Mouse (Mus musculus) c-Kit-negative CD71-positive TER-119-positive erythroid progenitor cells, embryonic 14.5 days (primary cell): ENCODE results near the gene Ppp1r11.
"Not testable (repeated sequence)": the region's sequence is repeated elsewhere in the genome, so short reads cannot be mapped to it uniquely, and the experiment has no call there.

Experiments
- DNase-seq: peaks from one replicate; pipeline ENCODE4 v3.0.0-alpha.2; 2013; ENCODE audit warnings: low read depth, low spot score

The Ppp1r11 gene

DNA sequence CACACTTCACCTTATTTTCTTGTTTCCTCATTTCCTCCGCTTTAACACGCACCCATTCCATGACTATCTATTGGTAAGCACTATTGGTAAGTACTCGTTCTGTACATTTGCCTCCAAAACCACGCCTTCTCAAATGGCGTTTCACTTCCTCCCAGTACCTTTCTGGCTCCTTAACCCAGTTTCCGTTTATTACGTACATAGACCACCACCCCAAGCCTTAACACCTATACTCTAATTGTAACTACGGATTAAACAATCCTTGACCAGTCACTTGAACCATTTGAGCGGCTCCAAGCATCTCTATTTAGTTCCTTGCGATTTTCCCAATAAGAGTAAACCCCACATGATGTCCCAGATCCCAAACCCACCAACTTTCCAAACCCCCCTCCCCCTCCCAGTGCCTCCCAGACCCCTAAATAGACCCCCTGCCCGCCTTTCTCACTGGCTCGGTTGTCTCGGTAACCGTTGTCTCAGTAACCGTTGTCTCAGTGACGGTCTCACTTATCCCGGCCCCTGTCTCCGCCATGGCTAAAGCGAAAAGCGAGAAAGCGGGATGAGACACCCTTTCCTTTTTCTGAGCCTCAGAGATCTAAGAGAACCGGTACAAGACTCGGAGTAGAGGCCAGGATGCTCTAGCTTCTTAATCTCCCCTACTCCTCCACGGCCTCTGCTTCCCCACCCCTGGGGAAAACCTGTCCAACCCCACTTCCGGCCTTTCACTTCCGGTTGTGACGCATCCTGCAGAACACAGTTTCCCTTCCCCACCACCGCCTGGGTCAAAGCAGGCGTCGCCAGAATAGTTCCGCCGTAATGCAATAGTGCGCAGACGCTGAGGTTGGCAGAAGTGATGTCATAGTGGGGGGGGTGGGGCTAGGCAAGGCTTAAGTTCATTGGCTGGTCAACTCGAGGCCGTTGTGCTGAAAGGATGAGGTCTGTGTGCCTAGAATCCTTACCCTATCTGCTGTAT, at the start of gene Ppp1r11:
Gene Ppp1r11, minus strand, starts transcription at position 761 of the 967 bp plus-strand sequence.
- peak; percentile 89 for DNase-seq

DNA sequence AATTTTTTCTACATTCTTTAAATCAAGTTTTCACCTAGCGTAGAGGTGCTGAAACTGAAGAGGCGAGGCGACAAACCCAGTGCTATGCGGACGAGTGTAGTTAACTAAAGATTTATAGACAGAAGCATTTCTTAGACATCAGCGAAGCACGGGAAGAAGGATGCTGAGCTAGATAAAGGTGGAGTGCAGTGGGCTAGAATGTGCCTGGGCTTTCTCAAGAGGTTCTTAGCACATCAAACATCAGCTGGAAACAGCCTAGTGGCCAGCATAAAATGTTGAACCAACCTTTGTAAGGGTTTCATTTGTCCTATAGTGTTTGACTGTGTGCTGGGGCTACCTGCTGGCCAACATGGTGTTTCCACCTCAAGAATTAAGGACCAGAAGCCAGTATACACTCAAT, 49.3 kb upstream of the Ppp1r11 start, which contains the start of gene Zfp57:
Gene Zfp57, plus strand, starts transcription at position 301 of the 400 bp plus-strand sequence.
- DNase-seq: no peak

DNA sequence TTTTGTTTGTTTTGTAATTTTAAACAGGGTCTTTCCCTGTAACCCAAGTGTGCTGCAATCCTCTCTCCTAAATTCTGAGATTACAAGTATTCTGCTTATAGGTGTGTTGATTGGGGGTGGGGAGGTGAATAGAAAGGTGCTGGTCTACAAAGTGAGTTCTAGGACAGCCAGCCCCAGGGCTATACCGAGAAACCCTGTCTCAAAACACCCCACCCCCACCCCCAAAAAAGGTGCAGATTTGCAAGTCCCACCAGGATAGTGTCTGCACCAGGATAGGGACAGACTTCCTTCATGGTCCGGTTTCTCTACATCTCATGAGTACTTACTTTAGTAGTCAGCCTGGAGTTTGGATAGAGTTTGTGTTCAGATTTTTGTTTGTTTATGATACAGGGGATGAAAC, 46.9 kb upstream of the Ppp1r11 start:
- no peak for DNase-seq

DNA sequence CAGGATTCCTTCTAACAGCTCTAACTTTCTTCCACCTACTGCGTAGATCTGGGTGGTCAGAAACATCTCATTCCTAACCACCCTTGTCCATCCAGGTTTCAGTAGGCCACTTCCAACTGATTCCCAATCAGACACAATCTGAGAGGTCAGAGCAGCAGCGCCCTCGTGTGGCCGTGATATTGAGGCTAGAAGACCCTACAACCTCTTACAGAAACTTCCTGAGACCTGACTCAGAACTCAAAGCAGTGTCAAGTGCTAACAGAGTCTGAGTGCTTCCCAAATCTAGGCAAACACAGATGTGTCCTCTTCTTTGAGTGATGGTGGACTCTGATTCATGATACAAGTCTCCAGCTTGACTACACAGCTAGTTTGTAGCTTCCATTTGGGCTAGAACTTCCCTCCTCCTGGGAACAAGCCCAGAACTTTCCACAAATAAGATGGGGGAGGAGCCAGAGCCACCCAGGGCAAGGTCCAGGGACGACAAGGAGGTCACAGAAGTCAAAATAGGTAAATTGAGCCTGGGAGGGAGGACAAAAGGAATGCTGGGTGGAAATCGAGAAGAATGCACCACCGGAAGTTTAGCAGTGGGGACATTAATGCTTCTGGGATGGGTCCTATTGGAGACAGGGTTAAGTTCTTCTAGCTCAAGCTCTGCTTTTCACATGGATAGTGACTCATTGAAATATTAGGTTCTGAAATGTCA, 45.6 kb upstream of the Ppp1r11 start:
- peak; percentile 5 for DNase-seq

DNA sequence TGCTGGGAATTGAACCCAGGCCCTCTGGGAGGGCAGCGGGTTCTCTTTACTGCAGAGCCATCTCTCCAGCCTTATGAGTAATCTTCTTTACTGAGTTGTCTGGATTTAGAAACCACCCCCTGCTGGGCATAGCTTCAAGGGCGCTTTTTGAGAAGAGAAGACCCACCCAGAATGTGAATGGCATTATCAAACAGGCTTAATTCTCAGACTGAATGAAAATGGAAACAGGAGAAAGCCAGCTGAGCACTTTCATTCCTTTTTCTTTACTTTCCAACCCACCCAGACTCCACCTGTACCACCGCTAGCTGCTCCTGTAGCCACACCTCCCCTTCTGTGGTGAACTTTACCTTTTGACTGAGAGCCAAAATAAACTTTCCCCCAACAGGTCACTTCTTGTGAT, 43.9 kb upstream of the Ppp1r11 start:
- no peak for DNase-seq

DNA sequence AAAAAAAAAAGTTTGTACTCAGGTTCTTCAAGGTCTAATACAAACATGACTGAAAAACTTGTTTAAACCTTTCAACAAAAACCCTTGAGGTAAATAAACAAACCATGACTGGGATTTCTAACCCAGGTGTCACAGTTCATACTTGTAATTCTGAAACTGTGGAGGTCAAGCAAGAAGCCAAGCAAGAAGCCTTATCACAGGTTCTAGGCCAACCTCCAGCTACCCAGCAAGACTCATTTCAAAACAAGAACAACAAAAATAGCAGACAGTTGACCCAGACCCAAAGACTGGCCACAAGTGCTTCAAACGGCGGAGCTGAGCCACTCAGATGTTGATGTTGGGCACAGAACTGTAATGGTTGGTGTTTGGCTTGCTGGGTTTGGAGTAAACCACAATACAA, 43.0 kb upstream of the Ppp1r11 start:
- no peak for DNase-seq

DNA sequence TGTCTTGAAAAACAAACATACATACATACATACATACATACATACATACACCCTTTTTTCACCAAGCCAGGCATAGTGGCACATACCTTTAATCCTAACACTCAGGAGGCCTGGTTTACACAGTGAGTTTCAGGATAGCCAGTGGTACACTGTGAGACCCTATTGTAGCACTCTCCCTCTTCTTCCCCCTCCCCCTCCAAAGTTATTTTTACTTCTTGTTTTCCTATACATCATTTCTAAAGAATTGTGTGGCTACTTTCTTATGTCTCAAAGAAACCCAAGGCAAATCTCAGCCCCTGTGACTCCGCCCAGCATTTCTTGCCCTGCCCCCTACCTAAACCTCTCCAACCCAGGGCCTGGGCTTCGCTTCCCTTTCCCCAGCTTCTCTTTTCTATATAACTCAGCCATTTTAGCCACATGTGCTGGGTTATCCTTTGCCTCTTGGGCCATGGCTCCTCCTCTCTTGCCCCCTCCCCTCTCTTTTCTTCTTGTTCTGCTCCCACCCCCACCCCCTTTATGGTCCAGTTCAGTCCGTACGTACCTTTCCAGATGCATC, 42.3 kb upstream of the Ppp1r11 start:
- no peak for DNase-seq

DNA sequence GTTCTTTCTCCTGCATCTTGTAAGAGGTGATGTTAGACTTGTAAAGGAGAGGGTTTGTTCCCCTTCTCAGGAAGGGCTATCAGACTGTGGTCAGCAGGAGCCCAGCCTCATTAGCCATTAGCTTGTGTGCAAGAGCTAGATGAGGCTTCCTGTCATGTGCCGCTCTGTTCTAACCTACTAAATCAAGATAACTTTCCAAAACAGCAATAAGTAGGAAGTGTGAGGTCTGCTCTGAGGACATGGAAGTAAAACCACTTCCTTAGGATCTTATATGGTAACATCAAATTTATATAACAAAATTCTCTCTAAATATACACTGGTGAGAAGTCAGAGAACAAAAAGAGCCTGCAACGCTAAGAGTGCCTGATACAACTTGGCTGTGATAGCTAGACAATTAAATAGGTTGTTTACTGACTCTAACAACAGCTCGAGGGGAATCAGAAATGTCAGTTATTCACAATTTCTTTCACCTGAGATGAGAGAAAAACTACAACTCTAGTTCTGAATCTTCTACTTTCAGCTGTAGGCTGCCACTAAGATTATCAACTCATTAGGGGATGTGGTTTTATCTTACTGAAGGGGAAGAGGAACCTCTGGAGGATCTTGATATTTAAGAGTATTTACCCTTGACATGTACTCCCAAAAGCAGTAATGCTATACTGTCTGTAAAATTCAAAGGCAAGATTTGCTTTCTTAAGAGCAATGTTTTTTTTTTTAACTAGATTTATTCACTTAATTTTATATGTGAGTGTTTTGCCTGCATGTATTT, 41.0 kb upstream of the Ppp1r11 start:
- DNase-seq: no peak

DNA sequence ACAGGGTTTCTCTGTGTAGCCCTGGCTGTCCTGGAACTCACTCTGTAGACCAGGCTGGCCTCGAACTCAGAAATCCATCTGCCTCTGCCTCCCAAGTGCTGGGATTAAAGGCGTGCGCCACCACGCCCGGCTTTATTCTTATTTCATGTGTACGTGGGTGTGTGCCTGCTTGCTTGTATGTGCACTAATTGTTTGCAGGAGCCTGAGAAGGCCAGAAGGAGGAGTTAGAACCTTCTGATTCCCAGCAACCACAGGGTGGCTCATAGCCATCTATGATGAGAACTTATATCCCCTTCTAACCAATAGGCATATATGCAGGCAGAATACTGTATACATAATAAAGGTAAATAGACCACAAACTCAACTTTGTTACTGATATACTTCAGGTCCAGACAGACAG, 39.1 kb upstream of the Ppp1r11 start:
- DNase-seq: not testable (repeated sequence)

DNA sequence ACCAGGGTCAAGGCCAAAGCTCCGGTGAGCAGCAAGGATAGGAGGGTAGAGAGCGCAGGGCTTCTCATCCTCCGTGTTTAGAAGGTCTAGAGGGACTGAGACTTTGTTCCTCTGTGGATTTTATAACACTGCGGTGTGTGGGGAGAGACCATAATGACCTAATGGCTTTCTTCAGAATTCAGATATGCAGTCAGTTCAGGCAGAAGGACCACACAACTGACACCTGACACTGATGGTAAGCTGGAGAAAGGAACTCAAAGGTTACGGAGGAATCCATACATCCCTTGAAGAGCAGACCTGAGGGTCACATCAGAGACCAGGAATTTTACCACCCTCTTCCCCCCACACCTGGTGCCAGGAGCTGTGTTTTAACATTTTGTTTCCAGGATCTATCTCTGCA, 37.9 kb upstream of the Ppp1r11 start, which contains the start of gene H2-M5:
Gene H2-M5, minus strand, starts transcription at position 101 of the 400 bp plus-strand sequence.
- no peak for DNase-seq

DNA sequence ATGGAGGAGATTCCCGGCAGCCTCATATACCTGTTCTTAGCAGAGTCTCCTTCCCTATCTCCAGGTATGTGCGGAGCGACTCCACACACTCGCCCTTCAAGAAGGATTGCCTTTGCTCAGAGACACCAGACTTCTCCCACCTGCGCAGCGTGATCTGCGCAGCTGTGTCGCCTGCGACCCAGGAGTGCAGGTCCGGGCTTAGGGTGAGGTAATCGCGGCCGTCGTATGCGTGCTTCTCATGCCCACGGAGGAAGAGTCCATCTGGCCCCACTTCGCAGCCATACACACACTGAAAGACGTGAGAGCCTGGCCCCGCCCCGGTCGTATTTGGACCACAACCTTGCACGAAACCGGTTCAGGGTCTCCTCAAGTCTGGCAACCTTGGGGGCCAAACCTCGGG, 36.9 kb upstream of the Ppp1r11 start:
- no peak for DNase-seq

DNA sequence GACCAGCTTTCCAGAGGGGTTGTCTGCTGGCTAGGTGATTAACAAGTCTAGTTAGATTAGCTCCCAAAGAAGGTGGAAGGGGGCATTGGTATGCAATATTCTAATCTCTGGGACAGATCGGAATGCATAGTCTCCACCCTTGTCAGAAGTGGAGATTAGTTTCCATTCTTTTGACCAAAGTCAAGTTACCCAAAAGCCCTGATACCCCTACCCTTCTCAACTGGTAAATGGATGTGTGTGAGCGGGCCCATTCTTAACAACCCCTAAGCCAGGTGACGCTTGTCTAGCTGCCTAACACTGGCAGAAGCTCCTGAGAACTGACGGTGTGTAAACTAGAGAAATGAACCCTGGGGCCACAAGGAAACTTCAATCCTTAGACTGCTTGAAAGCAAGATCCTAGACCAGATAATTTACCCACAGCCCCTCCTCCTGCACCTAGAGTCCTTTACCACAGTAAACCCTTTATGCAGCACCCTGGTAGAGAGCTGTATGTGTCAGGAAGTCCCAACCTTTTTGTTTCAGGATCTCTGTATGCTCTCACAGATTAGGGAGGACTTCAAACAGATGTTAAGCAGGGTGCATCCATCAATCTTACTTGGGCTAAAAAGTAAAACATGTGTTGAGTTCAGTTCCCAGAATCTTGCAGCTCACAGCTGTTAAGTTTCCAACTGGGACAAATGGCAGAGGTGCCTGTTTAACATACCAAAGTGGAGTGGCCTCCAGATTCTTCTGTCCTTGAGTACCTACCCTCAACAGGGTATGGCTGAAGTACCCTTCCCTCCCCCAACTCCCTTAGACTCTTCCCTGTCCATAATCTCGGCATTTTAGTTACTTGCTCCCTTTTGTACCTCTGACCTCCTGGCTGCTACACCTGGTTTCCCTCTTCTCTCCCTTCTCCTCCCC, 31.0 kb upstream of the Ppp1r11 start:
- no peak for DNase-seq

DNA sequence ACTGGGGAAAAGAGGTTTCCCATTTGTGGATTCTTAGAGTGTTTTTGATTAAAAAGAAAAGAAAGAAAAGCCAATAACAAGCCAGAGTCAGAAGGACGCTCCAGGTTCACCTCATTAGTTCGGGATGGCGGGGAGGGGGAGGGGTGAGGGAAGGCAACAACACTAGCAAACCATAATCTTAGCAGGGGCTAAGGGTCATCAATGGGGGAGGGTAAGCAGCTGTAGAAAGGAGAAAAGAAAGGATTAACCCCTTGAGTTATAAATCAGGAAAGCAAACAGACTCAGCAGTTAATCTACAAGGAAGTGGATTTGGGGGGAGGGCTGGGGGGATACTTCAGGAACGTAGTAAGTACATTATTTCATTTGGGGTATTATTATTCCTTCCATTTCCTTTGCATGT, 30.3 kb upstream of the Ppp1r11 start:
- no peak for DNase-seq

DNA sequence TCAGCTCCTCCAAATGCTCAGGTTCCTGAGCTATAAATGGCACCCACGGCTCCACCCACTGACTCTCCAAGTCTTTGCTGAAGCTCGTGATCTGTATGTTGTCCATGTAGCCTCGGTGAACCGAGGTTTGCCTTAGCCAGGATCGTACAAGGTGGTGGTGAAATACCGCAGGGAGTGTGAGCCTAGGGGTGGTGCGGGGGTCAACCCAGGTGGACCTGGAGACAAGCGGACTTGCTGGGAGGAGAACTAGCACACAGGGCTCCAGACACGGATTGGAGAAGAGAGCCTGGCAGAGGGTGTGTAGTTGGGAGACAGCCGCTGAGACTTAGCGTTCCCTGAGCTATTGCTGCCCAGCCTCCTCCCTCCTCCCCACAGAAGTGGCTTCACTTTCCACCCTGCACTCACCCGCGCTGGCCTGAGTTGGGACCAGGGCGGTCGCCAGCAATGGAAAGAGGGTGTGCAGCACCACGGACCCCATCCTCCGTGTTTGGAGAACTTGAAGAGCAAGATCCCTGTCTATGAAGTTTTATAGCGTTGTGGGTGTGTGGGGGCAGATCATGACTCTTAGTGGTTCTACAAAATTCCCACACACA, 29.8 kb upstream of the Ppp1r11 start, which contains the start of gene 2410137M14Rik:
Gene 2410137M14Rik, minus strand, starts transcription at position 17 of the 593 bp plus-strand sequence.
- no peak for DNase-seq

DNA sequence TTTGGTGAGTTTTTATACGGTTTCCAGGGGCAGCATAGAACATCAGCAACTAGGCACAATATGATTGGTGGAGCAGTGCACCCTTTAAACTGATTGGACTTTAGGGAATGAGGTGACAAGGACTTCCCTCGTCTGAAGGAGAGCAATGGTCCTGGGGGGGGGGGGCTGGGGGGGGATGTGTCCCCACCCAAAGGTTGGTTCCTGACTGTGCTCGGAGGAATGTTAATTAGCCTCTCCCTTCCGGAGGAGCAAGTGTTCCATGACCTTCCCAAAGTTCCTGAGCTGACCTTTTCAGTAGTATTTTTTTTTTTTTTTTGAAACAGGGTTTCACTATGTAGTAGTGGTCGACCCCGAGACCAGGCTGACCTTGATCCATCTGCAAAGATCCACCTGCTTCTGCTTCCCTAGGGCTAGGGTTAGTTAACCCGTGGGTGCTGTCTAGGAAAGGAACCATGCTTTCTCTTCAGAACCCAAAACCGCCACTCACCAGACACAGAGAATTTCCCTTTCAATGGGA, 21.8 kb upstream of the Ppp1r11 start:
- DNase-seq: no peak

DNA sequence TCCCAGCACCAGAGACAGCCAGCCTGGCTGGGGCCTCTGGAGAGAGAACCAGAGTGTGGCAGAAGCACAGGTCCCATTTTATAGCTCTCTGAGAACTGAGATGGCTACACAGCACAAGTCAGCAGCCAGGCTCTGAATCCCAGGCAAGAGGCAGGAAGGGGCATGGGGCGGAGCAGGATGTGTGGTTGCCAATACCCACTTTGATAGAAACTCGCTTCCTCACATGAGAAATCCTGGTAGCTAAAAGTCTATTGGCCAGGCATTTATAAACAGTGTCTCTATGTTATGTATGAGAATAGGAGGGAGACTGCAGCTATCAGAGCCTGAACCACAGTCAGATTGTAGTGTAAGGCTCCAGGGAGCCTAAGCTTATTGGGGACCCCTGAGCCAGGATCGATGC, 21.2 kb upstream of the Ppp1r11 start:
- DNase-seq: no peak

DNA sequence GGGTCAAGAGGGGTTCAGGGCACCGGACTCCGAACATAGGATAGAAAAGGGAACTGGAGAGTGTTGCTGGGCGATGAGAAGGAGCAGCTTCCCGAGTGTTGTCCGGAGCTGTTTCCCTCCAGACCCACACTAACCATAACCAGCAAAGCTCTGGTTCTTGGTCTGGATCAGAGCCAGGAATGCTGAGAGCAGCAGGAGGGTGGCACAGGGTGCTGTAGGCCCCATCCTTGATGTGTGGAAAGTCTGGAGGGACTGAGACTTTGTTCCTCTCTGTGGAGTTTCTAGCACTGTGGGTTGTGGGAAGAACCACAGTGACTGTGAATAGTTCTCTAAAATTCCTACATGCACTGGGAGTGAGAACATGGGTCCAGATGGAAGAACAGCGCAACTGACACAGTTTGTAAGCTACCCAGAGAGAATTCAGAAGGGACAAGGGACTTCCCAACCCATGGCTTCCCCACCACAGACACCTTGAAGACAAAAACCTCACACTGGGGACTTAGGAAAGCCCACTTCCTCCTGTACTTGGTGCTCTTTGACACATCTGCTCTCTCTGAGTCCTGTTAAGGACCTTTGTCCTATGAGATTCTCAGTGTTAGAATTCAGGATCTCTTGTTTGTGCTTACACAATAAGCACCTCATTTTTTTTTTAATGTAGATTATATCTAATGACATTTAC, 19.8 kb upstream of the Ppp1r11 start:
- no peak for DNase-seq

DNA sequence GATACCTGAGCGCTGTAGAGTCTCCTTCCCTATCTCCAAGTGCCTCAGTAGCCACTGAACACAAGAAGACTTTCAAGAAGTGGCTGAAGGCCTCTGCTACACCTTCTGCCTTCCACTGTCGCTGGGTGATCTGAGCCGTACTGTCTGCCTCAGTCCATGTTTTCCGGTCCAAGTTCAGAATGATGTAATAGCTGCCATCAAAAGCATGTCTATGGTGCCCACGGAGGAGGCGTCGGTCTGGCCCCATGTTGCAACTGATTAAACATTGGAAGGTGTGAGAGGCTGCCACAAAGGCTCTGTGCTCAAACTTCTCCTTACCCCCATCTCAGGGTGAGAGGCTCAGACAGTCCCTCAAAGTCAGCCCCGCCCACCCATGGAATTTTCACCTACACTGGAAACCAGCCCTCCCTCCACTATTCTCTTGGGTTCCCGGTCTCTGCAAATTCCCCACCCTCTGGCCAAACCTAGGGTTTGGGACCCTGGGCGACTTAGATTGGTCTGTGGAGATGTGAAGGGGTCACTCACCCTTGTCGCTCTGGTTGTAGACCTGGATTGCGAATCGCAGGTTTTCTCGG, 18.9 kb upstream of the Ppp1r11 start:
- no peak for DNase-seq

DNA sequence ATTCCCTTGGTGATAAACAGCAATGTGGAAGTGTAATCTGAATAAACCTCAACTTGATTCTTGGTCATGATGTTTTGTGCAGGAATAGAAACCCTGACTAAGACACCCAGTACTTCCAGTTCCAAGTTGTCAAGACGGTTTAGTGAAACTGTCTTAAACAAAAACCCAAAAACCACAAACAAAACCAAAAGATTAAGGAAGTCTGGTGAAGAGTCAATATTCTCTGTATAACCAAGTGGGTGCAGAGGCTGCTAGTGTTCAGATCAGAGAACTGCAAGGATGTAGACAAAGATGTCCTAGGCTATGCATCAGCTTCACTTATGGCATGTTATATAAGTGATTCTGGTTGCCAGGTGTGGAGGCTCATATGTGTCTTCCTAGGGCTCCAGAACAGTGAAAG, 15.3 kb upstream of the Ppp1r11 start:
- no peak for DNase-seq
